Mouse (Mus musculus): ENCODE data around the gene Sync.
A peak's percentile ranks its signal among the peaks of the same experiment; 100 is the strongest.

DNA sequence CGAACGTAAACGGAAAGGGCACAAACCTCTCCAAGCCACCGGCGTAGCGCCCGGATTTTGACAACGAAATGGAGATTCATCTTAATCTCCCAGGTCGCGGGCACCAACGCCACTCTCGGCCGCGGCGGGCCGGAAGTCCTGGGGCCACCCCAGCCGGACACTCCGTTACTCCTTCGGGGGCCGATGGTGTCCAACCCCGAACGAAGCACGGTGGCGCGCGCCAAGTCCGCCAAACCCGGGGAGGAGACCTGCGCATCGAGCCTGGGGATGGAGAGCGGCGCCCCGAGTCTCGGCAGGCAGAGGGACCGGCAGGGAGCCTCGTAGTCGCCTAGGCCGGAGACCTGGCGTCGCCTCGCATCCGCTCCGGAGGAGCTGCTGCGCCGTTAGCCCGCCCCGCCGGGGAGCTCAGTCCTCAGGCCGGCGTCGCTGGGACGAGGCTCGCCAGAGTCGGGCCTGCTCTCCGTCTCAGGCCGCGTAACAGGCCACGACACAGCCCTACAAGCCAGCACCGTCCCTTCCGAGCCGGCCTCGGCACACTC is 47.3 kb downstream of the Sync start:
- no peak for TF ChIP-seq GABPA (IDR thresholded peaks at IDR 0.05; ENCODE audit: low read depth, low read length)
- no peak for TF ChIP-seq CTCF (IDR thresholded peaks at IDR 0.05 in 2 of 3, conservative IDR thresholded peaks at IDR 0.05 in 1 of 3; ENCODE audit: control insufficient read depth in 1 of 3, insufficient read depth in 1 of 3, low read depth in 2 of 3, low read length in 3 of 3, poor library complexity in 1 of 3, severe bottlenecking in 1 of 3)
- no peak for TF ChIP-seq GATA1 (IDR thresholded peaks at IDR 0.05; ENCODE audit: low read depth, low read length)
- TF ChIP-seq JUND (IDR thresholded peaks at IDR 0.05; ENCODE audit: low read depth, low read length): no peak
- no peak for TF ChIP-seq HCFC1 (IDR thresholded peaks at IDR 0.05; ENCODE audit: low read depth, low read length)
- no peak for TF ChIP-seq USF1 (IDR thresholded peaks at IDR 0.05; ENCODE audit: low read depth, low read length)
- 0 out of 4 replicates have a peak, but pooled peaks of 1 of the 2 experiments have one; percentile 21 for TF ChIP-seq POLR2A (IDR thresholded peaks at IDR 0.05; ENCODE audit: control insufficient read depth in 1 of 2, insufficient read depth in 1 of 2, low read depth in 1 of 2, low read length in 2 of 2, poor library complexity in 1 of 2)
- TF ChIP-seq MAFK (IDR thresholded peaks at IDR 0.05; ENCODE audit: borderline replicate concordance, low read depth, low read length): no peak

Measured in MEL (cell line).